Mouse (Mus musculus): ENCODE results near the gene Ambra1. TPM values are rescaled to one million over a fixed set of nuclear protein-coding genes. Genes with fewer than 3 reads are reported as not detected.

Gene Ambra1
- polyA plus RNA-seq, 1 experiment: 24.0 TPM

GRCm38 (mm10) chr2:91912616-91913015 is 182.7 kb downstream of the Ambra1 start:
- H3K4me3 ChIP-seq (ENCODE audit: insufficient read depth, low read length): no peak overlapping the region
- no peak overlapping the region for H3K27ac ChIP-seq (ENCODE audit: insufficient read depth, low read depth, low read length)
- TF ChIP-seq CTCF (IDR thresholded peaks at IDR 0.05; ENCODE audit: low read depth, low read length): no peak
- no peak for TF ChIP-seq POLR2A (IDR thresholded peaks at IDR 0.05; ENCODE audit: borderline replicate concordance, low read depth, low read length)
- peaks cover 11% of the 10 kb centered on the region for H3K4me1 ChIP-seq (ENCODE audit: control insufficient read depth, insufficient read depth, low read length)

GRCm38 (mm10) chr2:91913328-91914110 is 183.6 kb downstream of the Ambra1 start:
- TF ChIP-seq CTCF (IDR thresholded peaks at IDR 0.05; ENCODE audit: low read depth, low read length) (no peak), POLR2A (IDR thresholded peaks at IDR 0.05; ENCODE audit: borderline replicate concordance, low read depth, low read length) (no peak)
- no peak overlapping the region for H3K4me3 ChIP-seq (ENCODE audit: insufficient read depth, low read length)
- H3K27ac ChIP-seq (ENCODE audit: insufficient read depth, low read depth, low read length): no peak overlapping the region
- H3K4me1 ChIP-seq (ENCODE audit: control insufficient read depth, insufficient read depth, low read length): peaks cover 11% of the 10 kb centered on the region

- H3K4me3 ChIP-seq (ENCODE audit: insufficient read depth, low read length): no peak overlapping the region
- H3K4me1 ChIP-seq (ENCODE audit: control insufficient read depth, insufficient read depth, low read length): peaks cover 11% of the 10 kb centered on the region
- no peak overlapping the region for H3K27ac ChIP-seq (ENCODE audit: insufficient read depth, low read depth, low read length)
- TF ChIP-seq CTCF (IDR thresholded peaks at IDR 0.05; ENCODE audit: low read depth, low read length) (no peak), POLR2A (IDR thresholded peaks at IDR 0.05; ENCODE audit: borderline replicate concordance, low read depth, low read length) (no peak)
Observed at GRCm38 (mm10) chr2:91916346-91916977, 186.5 kb downstream of the Ambra1 start.

DNA sequence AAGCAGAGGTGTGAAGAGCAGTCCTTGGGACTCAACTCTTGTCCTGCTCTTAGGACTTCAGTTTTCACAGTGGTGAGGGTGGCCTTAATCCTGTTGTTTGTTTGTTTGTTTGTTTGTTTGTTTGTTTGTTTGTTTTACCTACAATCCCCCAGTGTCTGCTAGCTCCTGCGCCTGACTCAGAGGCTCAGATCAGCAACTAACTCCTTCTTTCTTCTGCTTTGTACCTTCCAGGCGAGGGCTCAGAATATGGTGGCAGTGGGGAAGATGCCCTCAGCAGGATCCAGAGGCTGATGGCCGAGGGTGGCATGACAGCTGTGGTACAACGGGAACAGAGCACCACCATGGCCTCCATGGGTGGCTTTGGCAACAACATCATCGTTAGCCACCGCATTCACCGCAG is 187.2 kb downstream of the Ambra1 start:
- no peak for TF ChIP-seq CTCF (IDR thresholded peaks at IDR 0.05; ENCODE audit: low read depth, low read length)
- TF ChIP-seq POLR2A (IDR thresholded peaks at IDR 0.05; ENCODE audit: borderline replicate concordance, low read depth, low read length): no peak
- Histone ChIP-seq H3K4me1 (ENCODE audit: control insufficient read depth, insufficient read depth, low read length) (peaks cover 11% of the 10 kb centered on the region), H3K4me3 (ENCODE audit: insufficient read depth, low read length) (no peak overlapping the region), H3K27ac (ENCODE audit: insufficient read depth, low read depth, low read length) (no peak overlapping the region)

DNA sequence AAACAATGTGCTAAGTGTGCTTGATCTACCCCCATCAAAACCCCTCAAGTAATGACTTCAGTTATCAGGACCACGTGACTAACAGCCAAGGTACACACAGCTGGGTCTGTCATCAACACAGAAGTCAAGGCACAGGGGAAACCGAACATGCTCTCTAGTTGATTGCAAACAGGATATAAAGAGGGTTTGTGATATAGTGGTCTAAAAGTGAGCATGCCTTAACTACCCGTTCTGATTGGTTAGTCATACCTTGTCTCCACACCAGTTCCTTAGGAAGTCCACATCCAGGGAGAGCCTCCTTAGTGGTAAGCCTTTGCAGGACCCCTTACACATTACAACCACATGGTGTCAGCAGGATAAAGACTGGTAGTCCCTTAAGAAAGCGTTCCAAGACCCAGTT is 190.2 kb downstream of the Ambra1 start:
- H3K27ac ChIP-seq (ENCODE audit: insufficient read depth, low read depth, low read length): no peak overlapping the region
- H3K4me3 ChIP-seq (ENCODE audit: insufficient read depth, low read length): no peak overlapping the region
- peaks cover 10% of the 10 kb centered on the region for H3K4me1 ChIP-seq (ENCODE audit: control insufficient read depth, insufficient read depth, low read length)
- TF ChIP-seq CTCF (IDR thresholded peaks at IDR 0.05; ENCODE audit: low read depth, low read length) (no peak), POLR2A (IDR thresholded peaks at IDR 0.05; ENCODE audit: borderline replicate concordance, low read depth, low read length) (no peak)

GRCm38 (mm10) chr2:91921181-91921789 is 191.4 kb downstream of the Ambra1 start:
- Histone ChIP-seq H3K27ac (ENCODE audit: insufficient read depth, low read depth, low read length) (no peak overlapping the region), H3K4me1 (ENCODE audit: control insufficient read depth, insufficient read depth, low read length) (peaks cover 11% of the 10 kb centered on the region), H3K4me3 (ENCODE audit: insufficient read depth, low read length) (peak overlapping the region; percentile 65)
- TF ChIP-seq CTCF (IDR thresholded peaks at IDR 0.05; ENCODE audit: low read depth, low read length) (no peak), POLR2A (IDR thresholded peaks at IDR 0.05; ENCODE audit: borderline replicate concordance, low read depth, low read length) (no peak)

DNA sequence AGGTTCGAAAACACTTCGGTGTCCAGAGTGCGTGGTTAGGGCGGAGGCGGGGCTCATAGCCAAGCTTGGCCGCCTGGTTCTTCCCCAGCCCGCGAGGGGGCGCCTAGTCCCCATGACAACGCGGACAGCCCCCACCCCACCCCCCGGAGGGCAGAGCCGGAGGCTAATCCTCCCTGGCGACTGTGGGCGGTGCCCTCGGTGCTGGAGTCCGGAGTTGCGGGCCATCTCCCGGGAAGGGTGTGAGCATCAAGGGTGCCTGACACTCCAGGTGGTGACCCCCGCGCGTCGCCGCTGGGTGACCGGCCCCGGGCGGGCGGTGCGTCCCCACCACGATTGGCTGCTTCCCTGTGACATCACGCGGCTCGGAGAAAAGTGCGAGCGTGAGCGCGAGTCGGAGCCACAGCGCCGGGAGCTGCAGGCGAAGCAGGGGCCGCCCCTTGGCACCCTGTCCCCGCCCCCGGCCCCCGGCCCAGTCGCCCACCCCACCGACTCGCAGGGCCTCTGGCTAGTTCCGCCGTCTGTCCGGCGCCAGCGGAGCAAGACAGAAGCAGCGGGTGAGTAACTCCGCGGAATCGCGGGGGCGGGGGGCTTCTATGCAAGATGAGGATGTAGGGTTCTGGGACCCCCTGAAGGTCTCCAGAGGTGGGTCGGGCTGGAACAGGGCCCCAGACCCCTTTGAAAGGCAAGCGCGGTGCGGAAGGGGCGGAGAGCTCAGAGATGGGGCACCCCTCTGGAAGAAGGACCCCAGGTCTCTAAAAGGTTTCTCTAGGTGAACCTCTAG is 192.0 kb downstream of the Ambra1 start:
- Histone ChIP-seq H3K4me1 (ENCODE audit: control insufficient read depth, insufficient read depth, low read length) (peaks cover 11% of the 10 kb centered on the region), H3K4me3 (ENCODE audit: insufficient read depth, low read length) (peak overlapping the region; percentile 65)

DNA sequence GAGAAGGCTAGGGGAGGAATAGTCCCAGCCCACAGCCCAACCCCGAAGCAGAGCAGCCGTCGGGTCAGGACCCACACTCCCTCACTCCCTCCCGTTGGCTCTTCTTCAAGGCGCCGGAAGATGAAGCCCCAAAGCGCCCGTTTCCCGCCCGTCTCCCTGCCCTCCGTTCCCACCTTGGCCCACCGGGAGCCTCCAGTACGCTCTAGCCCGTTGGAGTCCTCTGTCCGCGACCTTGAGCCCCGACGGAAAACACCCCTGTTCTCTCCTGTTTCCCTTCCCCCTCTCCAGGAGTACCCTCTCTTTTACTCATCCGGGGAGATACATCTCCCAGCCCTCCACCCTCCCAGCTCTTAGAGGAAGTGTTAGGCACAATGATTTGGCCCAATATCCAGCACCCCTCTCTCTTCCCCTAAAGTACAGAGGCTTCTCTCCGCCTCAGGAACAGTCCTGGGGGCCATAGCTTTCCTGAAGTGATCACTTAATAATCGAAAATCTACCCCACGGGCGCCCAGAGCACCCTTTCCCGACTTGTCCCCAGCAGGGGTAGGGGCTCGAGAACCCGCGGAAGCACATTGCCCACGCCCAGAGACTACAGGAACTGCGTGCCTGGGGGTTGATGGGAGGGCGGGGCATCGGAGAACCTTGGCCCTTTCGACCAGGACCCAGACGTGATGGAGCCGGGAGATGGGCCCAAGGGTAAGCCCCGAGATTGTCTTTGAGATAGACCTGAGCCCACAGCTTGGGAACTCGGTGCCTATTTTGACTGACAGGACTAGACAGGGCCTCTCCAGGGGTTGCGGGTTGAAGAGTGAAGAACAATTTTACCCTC is 192.9 kb downstream of the Ambra1 start:
- Histone ChIP-seq H3K4me1 (ENCODE audit: control insufficient read depth, insufficient read depth, low read length) (peaks cover 13% of the 10 kb centered on the region), H3K4me3 (ENCODE audit: insufficient read depth, low read length) (peak overlapping the region; percentile 65), H3K27ac (ENCODE audit: insufficient read depth, low read depth, low read length) (no peak overlapping the region)
- no peak for TF ChIP-seq CTCF (IDR thresholded peaks at IDR 0.05; ENCODE audit: low read depth, low read length)

More for the DNA sequence above, 192.0 kb downstream of the Ambra1 start:
- TF ChIP-seq POLR2A (IDR thresholded peaks at IDR 0.05; ENCODE audit: borderline replicate concordance, low read depth, low read length) (no peak), CTCF (IDR thresholded peaks at IDR 0.05; ENCODE audit: low read depth, low read length) (no peak)
- no peak overlapping the region for H3K27ac ChIP-seq (ENCODE audit: insufficient read depth, low read depth, low read length)
